Mouse (Mus musculus) megakaryocyte-erythroid progenitor cell, adult 5-6 weeks (primary cell): Measurements from ENCODE around the gene Slc22a27. TPM values are rescaled to one million over a fixed set of nuclear protein-coding genes. Genes with fewer than 3 reads are reported as not detected.
"Not testable (repeated sequence)": the region's sequence is repeated elsewhere in the genome, so short reads cannot be mapped to it uniquely, and the experiment has no call there.

Experiments used
- ATAC-seq: replicated peaks from 2 replicates; pipeline ENCODE4 v1.8.0; 2016; ENCODE audit warnings: mild to moderate bottlenecking, inconsistent platforms; ENCODE audit not compliant: severe bottlenecking, poor library complexity, low FRiP score, low TSS enrichment
- total RNA-seq, 2 experiments: library from RNA; stranded (forward) in 1 of 2; stranded (reverse) in 1 of 2; fragments of 200-1000, 215-1000 nt in 1 of 2; fragments of >200 nt in 1 of 2; fragmentation: Nextera tagmentation in 1 of 2; gene quantifications; 2 replicates each; pipeline ENCODE4 v1.2.3; 2014 to 2017

Gene Slc22a27
- total RNA-seq (2014; fragmentation: Nextera tagmentation) = not detected in 2 replicates
- total RNA-seq (2017) = not detected in 2 replicates

DNA sequence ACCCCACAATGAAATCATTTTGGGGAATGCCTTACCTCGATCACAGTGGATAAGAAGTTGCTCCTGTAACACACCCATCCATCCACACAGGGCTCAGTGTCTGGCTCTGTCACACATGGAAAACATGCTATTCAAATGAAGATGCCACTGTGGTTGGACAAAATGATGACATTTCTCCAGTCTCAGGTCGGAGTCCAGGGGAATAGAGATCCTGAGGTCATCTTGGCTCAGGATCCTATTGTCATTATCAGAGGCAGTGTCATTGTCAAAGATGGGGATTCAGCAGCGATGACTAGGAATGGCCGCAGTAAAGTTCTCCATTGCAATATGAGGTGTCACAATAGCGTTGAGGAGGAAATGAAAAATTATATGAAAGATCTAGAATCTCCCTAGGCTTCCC lies at the start of gene Slc22a27:
TSS of gene Slc22a27 (minus strand) at position 101 of the 400 bp plus-strand sequence.
- ATAC-seq = not testable (repeated sequence)

DNA sequence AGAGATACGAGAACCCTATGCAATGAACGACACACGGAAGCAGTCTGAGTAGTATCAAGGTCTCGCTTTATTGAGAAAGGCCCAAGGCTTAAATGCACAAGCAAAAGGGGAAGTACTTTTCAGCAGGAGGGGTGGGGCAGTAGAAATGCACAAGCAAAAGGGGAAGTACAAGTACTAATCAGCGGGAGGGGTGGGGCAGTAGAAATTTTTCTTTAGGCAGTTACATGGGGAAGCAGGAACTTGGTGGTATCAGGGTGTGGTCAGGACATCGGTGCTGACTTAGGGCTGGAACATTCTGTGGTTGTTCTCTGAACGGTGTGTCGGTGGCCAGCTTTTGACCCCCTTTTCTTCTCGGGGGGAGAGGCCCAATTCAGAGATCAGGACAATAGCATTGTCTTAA lies 45.8 kb upstream of the Slc22a27 start:
- not testable (repeated sequence) for ATAC-seq

GRCm38 (mm10) chr19:8009086-8009485 lies 43.3 kb upstream of the Slc22a27 start:
- ATAC-seq = not testable (repeated sequence)

GRCm38 (mm10) chr19:7968703-7969102 lies 2.9 kb upstream of the Slc22a27 start:
- no peak for ATAC-seq

DNA sequence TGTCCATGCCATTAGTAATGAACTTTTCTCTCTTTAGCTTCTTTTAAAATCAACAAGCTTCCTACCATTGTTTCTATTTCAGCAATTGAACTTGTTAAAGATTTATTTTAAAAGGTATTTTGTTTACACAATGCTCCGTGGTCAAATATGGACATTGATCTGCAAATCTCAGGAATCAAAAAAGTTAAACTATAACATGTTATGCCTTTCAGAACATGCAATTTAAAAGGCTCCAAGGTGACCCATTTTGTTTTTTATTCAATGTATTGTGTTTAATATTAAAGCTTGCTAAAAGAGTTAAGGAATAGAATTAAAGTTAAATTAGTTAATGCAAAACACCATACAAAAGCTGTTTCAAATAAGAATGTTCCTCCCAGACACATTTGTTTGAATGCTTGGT lies 723 bp upstream of the Slc22a27 start:
- ATAC-seq = not testable (repeated sequence)

DNA sequence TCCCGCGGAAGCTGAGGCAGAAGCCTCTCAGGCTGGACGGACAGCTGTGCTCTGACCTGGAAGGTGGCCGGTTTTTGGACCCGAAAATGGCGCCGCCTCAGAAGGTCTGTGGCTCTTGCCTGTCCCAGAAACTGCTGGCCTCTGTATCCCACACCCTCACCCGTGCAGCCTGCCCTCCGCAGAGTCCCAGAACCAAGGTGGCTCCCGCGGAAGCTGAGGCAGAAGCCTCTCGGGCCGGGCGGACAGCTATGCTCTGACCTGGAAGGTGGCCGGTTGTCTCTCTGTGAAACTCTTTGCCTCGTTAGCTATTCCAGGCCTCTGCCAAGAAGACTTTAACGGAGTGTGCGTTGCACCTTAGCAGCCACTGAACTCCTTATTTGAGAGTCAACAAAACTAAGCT lies 26.4 kb downstream of the Slc22a27 start:
- not testable (repeated sequence) for ATAC-seq

- ATAC-seq = no peak
These were observed 89.2 kb downstream of the Slc22a27 start for GRCm38 (mm10) chr19:7876626-7877025.

DNA sequence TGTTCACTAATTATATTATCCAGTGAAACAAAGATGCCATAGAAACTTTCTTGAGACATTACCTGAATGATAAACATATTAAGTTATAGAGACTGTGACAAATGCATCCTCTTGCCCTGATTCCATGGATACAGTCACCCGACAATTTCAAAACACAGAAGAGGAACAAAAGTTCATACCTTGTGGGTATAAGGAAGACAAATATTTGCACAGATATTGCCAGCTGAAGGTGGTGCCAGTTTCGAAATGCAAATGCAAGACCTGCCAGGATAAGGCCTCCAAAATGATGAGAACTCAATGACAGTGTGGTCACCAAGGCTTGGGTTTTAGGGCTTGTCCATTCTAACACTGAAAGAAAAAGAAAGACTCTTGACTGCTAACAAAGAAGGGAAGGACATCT lies 136.0 kb downstream of the Slc22a27 start:
- no peak for ATAC-seq

Other genes starting within 250 kb of the Slc22a27 start
- not detected in 2 replicates for gene Slc22a26, start 163.4 kb downstream of the Slc22a27 start, total RNA-seq (2014; fragmentation: Nextera tagmentation)
- gene Slc22a26, start 163.4 kb downstream of the Slc22a27 start, total RNA-seq (2017) = not detected in 2 replicates
- not detected in 2 replicates for gene Slc22a28, start 166.0 kb upstream of the Slc22a27 start, total RNA-seq (2014; fragmentation: Nextera tagmentation)
- not detected in 2 replicates for gene Slc22a28, start 166.0 kb upstream of the Slc22a27 start, total RNA-seq (2017)